Mouse (Mus musculus) midbrain, embryonic 11.5 days (tissue): ENCODE data around the gene Cyp26c1. TPM values are rescaled to one million over a fixed set of nuclear protein-coding genes. Genes with fewer than 3 reads are reported as not detected.

Source experiments
- ATAC-seq: fragments of 200-750 bp; cut with Nextera tagmentation; 2 replicates; pipeline ENCODE4 v1.8.0; 2017; ENCODE audit warnings: moderate TSS enrichment, moderate library complexity; ENCODE audit not compliant: low FRiP score
- DNase-seq: peaks from one replicate; pipeline ENCODE4 v3.0.0; 2015; ENCODE audit warnings: low spot score; ENCODE audit errors: missing footprints
- H3K27ac ChIP-seq: fragments of 300-500 bp; sonication (generic); 2 replicates; pipeline ENCODE4 v1.5.1; 2014; ENCODE audit warnings: low read depth, low read length
- H3K27me3 ChIP-seq: fragments of 300-500 bp; sonication (generic); 2 replicates; pipeline ENCODE4 v1.6.1; 2014; ENCODE audit warnings: mild to moderate bottlenecking, low read length, moderate library complexity, mixed read lengths; ENCODE audit not compliant: control insufficient read depth, insufficient read depth
- H3K36me3 ChIP-seq: fragments of 300-500 bp; sonication (generic); 2 replicates; pipeline ENCODE4 v1.6.1; 2014; ENCODE audit warnings: mild to moderate bottlenecking, low read length, moderate library complexity, mixed read lengths; ENCODE audit not compliant: control insufficient read depth, insufficient read depth
- H3K4me1 ChIP-seq: fragments of 300-500 bp; sonication (generic); 2 replicates; pipeline ENCODE4 v1.6.1; 2014; ENCODE audit warnings: low read length; ENCODE audit not compliant: control insufficient read depth, insufficient read depth
- H3K4me2 ChIP-seq: fragments of 300-500 bp; sonication (generic); 2 replicates; pipeline ENCODE4 v1.6.1; 2014; ENCODE audit warnings: mild to moderate bottlenecking, moderate library complexity
- H3K4me3 ChIP-seq: fragments of 300-500 bp; sonication (generic); 2 replicates; pipeline ENCODE4 v1.5.1; 2014; ENCODE audit warnings: low read depth, low read length
- H3K9ac ChIP-seq: fragments of 300-500 bp; sonication (generic); 2 replicates; pipeline ENCODE4 v1.6.1; 2014; ENCODE audit warnings: low read length
- H3K9me3 ChIP-seq: fragments of 300-500 bp; sonication (generic); 2 replicates; pipeline ENCODE4 v1.6.1; 2016; ENCODE audit warnings: low read length; ENCODE audit not compliant: control insufficient read depth
- WGBS: fragments of 180-500 bp; shearing (Covaris S2); extraction: QIAGEN DNeasy Blood & Tissue Kit; methylation state at CpG from one replicate; pipeline ENCODE4 v1.1.7; 2014; 5-methylcytosine and 5-hydroxymethylcytosine counted together
- polyA plus RNA-seq: library from polyadenylated mRNA; unstranded; fragments of >200 nt; fragmentation: Nextera tagmentation; extraction: Ambion mirVana; gene quantifications from 2 replicates; pipeline ENCODE4 v1.2.1, GENCODE M21; 2014

The Cyp26c1 gene
- polyA plus RNA-seq: not detected in 2 replicates

DNA sequence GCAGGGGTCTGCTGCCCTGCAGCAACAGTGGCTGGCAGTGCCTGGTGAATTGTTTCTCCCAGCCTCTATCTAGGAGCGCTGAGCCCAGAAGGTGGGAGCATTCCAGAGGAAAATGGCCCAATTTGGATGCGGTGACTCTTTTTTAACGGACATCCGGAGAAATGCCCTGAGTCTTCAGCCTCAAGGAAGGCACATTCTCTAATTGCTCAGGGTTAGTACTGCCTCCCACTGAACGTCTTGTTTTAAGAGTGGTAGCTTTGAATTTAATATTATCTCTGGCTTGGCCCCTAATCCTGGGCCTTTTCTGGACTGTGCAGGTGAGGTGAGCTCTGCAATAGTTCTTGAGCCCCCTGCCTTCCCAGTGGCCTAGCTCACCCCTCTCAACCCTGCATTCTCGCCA, at the start of gene Cyp26c1:
TSS of gene Cyp26c1 (plus strand) at position 301 of the 400 bp plus-strand sequence.
- H3K27me3 ChIP-seq: peaks cover 83% of the 10 kb centered on the region
- H3K4me2 ChIP-seq: no peak within 1 kb of the TSS
- H3K4me1 ChIP-seq: no peaks in the 10 kb centered on the region
- no peaks in the 10 kb centered on the region for H3K36me3 ChIP-seq
- H3K4me3 ChIP-seq: no peak within 1 kb of the TSS
- no peak within 1 kb of the TSS for H3K27ac ChIP-seq
- ATAC-seq (no peak), DNase-seq (no peak)
- WGBS: 7% methylated on average over 6 of the region's 6 CpGs
- no peaks in the 10 kb centered on the region for H3K9me3 ChIP-seq
- H3K9ac ChIP-seq: no peak within 1 kb of the TSS

DNA sequence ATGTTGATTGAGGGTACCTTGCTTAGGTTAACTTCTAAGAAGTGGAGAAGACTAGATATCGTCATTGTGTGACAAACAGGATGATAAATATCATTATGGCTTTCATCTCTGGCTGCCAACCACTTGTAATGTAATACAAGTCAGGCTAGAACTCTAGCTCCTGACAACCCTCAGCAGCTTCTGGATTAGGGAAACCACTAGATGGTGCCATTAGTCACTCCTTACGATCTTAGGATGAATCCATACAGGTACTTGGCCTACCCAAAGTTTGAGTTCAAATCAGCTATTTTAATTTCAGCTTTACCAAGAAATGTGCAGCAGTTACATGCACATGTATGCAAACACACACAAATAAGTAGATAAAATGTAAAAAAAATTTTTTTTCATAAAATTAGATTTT, 37.4 kb upstream of the Cyp26c1 start:
- DNase-seq: no peak
- Histone ChIP-seq H3K9ac (no peak overlapping the region), H3K36me3 (no peaks in the 10 kb centered on the region), H3K4me1 (no peaks in the 10 kb centered on the region; the same call in 1 of the 2 replicates), H3K27me3 (no peaks in the 10 kb centered on the region; the same call in 1 of the 2 replicates), H3K4me2 (no peak overlapping the region), H3K4me3 (no peak overlapping the region), H3K9me3 (no peaks in the 10 kb centered on the region), H3K27ac (no peak overlapping the region)
- ATAC-seq: no peak
- WGBS: 37% methylated on average over 2 of the region's 2 CpGs

DNA sequence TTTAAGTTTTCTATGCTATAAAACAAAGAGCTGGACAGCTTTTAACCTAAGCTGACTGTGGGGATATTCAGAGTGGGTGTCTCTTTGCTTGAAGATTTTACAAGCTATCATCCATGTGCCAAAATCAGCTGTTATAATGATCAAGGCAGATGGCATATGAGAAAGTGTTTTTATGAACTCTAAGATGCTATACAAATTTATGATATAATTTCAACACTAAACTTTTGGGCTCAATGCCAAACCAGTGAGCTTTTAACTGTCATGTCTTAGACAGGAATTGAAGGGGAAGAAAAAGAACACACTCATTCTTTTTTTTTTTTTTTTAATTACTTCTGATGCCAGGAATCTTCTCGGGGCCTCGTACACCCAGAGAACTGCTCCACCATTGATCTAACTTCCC, 34.9 kb upstream of the Cyp26c1 start:
- peaks cover 3% of the 10 kb centered on the region for H3K27me3 ChIP-seq
- WGBS: 78% methylated on average over 2 of the region's 2 CpGs
- H3K9ac ChIP-seq: no peak overlapping the region

DNA sequence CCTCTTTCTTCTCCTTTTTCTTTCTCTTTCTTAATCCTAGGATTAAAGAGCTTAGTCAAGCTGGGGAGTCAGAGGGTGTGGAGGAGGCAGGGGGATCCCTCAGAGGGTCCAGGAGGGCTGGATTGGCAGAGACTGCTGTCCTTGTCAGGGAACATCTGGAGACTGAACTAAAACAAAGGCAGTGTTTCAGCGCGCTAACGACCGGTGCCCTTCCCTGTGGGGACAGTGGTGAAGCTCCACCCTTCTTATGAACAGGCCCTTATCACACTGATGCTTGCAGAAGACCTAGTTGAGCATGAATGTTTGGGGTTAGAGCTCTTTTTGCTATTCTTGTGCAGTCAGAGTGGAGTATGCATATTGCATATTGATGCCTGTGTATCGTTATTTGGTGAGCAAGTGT, 31.4 kb upstream of the Cyp26c1 start:
- peaks cover 3% of the 10 kb centered on the region for H3K27me3 ChIP-seq
- H3K9ac ChIP-seq: no peak overlapping the region
- no peaks in the 10 kb centered on the region for H3K36me3 ChIP-seq
- peak; percentile 86 for DNase-seq
- H3K9me3 ChIP-seq: no peaks in the 10 kb centered on the region
- peaks cover 22% of the 10 kb centered on the region for H3K4me1 ChIP-seq
- H3K4me2 ChIP-seq: no peak overlapping the region
- no peak; the same call in 1 of the 2 replicates for ATAC-seq
- no peak overlapping the region for H3K27ac ChIP-seq
- 12% methylated on average over 5 of the region's 5 CpGs for WGBS
- H3K4me3 ChIP-seq: no peak overlapping the region

More for the DNA sequence above, 34.9 kb upstream of the Cyp26c1 start:
- DNase-seq (no peak), ATAC-seq (no peak)
- H3K9me3 ChIP-seq: no peaks in the 10 kb centered on the region
- no peak overlapping the region for H3K4me3 ChIP-seq
- H3K27ac ChIP-seq: no peak overlapping the region
- peaks cover 9% of the 10 kb centered on the region for H3K4me1 ChIP-seq
- H3K4me2 ChIP-seq: no peak overlapping the region
- no peaks in the 10 kb centered on the region for H3K36me3 ChIP-seq

DNA sequence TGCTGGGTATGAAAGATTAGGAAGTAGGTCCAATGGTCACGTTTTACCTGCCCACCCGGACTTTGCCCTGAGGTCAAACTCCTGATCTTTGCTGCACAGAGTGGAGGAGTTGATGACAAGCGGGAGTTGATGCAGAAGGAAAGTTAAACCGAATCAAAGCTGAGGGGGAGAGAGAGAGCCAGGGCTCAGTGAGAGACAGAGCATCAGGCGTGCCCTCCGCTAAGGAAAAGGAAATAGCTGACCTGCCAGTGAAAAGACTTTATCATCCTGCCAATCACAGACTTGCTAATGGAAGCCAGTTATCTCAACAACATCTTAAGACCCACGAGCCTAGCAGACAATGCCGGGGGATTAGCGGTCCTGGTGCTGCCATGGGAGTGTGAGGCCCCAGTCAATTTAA, 28.9 kb upstream of the Cyp26c1 start:
- H3K4me1 ChIP-seq: peaks cover 22% of the 10 kb centered on the region
- H3K4me2 ChIP-seq: peak overlapping the region; percentile 10; the same call in 1 of the 2 replicates
- DNase-seq (peak; percentile 88), ATAC-seq (peak; percentile 69)
- H3K27ac ChIP-seq: no peak overlapping the region
- H3K9ac ChIP-seq: no peak overlapping the region
- 2% methylated on average over 9 of the region's 9 CpGs for WGBS
- peaks cover 3% of the 10 kb centered on the region for H3K27me3 ChIP-seq
- no peaks in the 10 kb centered on the region for H3K9me3 ChIP-seq
- no peaks in the 10 kb centered on the region for H3K36me3 ChIP-seq
- H3K4me3 ChIP-seq: no peak overlapping the region

DNA sequence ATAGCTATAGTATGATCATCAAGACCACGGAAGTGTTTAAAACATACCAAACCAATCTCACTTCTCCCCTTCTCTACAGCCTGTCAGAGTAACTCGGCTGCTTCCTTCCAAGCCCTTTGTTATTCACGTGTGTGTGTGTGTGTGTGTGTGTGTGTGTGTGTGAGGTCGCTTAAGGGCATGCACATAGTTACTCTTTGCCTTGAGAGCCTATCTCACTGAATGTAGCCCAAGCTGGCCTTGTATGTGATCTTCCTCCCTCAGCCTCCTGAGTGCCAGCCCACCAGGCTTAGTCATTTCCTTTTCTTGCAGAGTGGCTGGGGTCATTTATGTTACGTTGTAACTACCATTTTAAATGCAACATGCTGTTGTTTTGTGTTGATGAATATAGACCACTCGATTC, 20.1 kb upstream of the Cyp26c1 start:
- H3K27ac ChIP-seq: no peak overlapping the region
- no peaks in the 10 kb centered on the region for H3K9me3 ChIP-seq
- WGBS: 71% methylated on average over 6 of the region's 6 CpGs
- H3K4me2 ChIP-seq: no peak overlapping the region
- DNase-seq (no peak), ATAC-seq (no peak)
- no peak overlapping the region for H3K4me3 ChIP-seq
- H3K27me3 ChIP-seq: no peaks in the 10 kb centered on the region
- H3K36me3 ChIP-seq: no peaks in the 10 kb centered on the region
- no peak overlapping the region for H3K9ac ChIP-seq
- no peaks in the 10 kb centered on the region for H3K4me1 ChIP-seq

DNA sequence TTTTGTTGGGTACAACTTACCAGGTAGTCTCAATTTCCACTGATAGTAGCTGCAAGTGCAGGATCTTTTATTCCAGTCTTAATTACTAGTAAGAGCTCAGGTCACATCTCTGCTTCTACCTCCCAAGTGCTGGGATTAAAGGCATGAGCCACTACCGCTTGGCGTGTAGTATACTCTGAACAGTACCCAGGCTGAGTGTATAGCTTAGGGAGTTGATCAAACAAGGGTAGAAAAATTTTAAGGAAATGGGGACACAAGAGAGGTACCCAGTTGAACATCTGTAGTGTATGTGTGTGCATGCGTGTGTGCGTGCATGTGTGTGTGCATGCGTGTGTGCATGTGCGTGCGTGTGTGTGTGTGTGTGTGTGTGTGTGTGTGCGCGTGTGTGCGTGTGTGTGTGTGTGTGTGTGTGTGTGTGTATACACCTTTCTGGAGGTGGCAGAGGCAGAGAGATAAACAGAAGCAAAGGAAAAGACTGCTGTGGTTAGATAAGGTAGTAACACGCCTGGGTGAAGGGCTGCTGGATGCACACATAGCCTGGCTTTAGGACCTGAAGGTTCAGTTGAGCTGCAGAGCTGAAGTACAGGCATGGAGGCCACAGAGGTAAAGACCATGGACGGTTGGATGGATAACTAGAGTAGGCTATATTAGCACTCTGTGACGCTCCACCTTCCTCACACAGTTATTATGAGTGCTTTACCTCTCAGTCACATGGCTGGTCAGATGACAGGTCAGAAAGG, 17.4 kb upstream of the Cyp26c1 start:
- Histone ChIP-seq H3K27me3 (no peaks in the 10 kb centered on the region), H3K4me2 (no peak overlapping the region), H3K4me3 (no peak overlapping the region), H3K9ac (no peak overlapping the region), H3K4me1 (0 out of 2 replicates have a peak, but pooled peaks cover 4% of the 10 kb centered on the region), H3K9me3 (no peaks in the 10 kb centered on the region), H3K27ac (no peak overlapping the region), H3K36me3 (no peaks in the 10 kb centered on the region)
- WGBS: 57% methylated on average over 13 of the region's 13 CpGs
- DNase-seq: no peak
- no peak for ATAC-seq

DNA sequence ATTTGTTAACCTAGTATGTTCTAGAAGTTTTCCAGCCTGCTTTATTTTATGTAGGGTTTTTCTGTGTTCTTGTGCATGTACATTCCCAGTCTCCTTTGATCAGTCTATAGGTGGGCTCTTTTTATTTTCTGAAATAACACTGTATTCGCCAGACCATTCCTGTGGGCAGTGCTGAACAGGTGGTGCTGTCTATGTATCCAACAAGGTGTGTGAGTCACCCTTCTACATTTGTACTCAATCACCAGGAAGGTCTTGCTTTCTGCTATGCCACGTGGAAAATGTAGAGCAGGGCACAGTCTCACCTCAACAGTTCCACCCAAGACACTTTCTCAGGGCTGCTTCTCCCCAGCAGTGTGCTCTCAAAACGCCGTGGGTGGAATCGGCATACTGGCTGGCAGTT, 16.7 kb upstream of the Cyp26c1 start:
- no peak overlapping the region for H3K4me2 ChIP-seq
- H3K9me3 ChIP-seq: no peaks in the 10 kb centered on the region
- no peak for ATAC-seq
- 84% methylated on average over 5 of the region's 5 CpGs for WGBS
- no peak overlapping the region for H3K27ac ChIP-seq
- H3K36me3 ChIP-seq: no peaks in the 10 kb centered on the region
- H3K9ac ChIP-seq: no peak overlapping the region
- H3K4me3 ChIP-seq: no peak overlapping the region
- H3K4me1 ChIP-seq: 0 out of 2 replicates have a peak, but pooled peaks cover 4% of the 10 kb centered on the region
- no peak for DNase-seq
- H3K27me3 ChIP-seq: no peaks in the 10 kb centered on the region

DNA sequence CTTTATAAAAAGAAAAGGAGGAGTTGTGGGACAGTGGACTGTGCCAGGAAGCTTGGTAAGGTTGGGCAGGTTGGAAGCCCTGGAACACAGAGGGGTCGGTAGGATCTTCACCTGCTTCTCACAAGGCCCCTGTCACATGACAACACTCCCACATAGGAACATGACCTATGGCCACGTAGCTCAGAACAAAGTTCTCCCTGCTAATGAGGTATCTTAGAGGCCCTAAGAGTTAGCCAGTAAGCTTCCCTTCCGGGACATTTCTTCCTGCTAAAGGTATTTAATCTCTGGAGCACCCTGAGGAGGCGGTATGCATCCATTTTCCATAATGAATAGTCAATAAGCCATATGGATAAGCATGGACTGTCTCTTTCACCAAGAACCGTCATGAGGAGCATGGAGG, 15.9 kb upstream of the Cyp26c1 start:
- H3K27ac ChIP-seq: no peak overlapping the region
- H3K36me3 ChIP-seq: no peaks in the 10 kb centered on the region
- no peaks in the 10 kb centered on the region for H3K9me3 ChIP-seq
- 0 out of 2 replicates have a peak, but pooled peaks cover 4% of the 10 kb centered on the region for H3K4me1 ChIP-seq
- H3K4me2 ChIP-seq: no peak overlapping the region
- no peak for ATAC-seq
- no peaks in the 10 kb centered on the region for H3K27me3 ChIP-seq
- H3K9ac ChIP-seq: no peak overlapping the region
- 72% methylated on average over 5 of the region's 5 CpGs for WGBS
- no peak for DNase-seq
- no peak overlapping the region for H3K4me3 ChIP-seq
